Mouse (Mus musculus) heart, adult 2 months (tissue): ENCODE measurements around the gene Eif2ak1.

ENCODE experiments used
- CTCF ChIP-seq: fragments of 200-600 bp; IDR thresholded peaks from 2 replicates; pipeline ENCODE4 v1.8.1; 2022; ENCODE audit warnings: antibody characterized with exemption, mild to moderate bottlenecking, moderate library complexity
- EP300 ChIP-seq: fragments of 200-500 bp; IDR thresholded peaks from 2 replicates; pipeline ENCODE4 v1.6.1; 2011; ENCODE audit warnings: low read depth, low read length, control low read depth; ENCODE audit not compliant: insufficient read depth
- POLR2A ChIP-seq: fragments of 200-500 bp; IDR thresholded peaks from 2 replicates; pipeline ENCODE4 v1.6.1; 2011; ENCODE audit warnings: mild to moderate bottlenecking, low read depth, low read length, control low read depth; ENCODE audit not compliant: insufficient read depth

GRCm38 (mm10) chr5:143817116-143817930 lies at the start of gene Eif2ak1:
- TF ChIP-seq POLR2A = peak; percentile 78
- TF ChIP-seq CTCF = peak; percentile 55
- TF ChIP-seq EP300 = peak; percentile 61; the same call in 1 of the 2 replicates
